Mouse (Mus musculus): ENCODE data around the gene Dnajb1.

DNA sequence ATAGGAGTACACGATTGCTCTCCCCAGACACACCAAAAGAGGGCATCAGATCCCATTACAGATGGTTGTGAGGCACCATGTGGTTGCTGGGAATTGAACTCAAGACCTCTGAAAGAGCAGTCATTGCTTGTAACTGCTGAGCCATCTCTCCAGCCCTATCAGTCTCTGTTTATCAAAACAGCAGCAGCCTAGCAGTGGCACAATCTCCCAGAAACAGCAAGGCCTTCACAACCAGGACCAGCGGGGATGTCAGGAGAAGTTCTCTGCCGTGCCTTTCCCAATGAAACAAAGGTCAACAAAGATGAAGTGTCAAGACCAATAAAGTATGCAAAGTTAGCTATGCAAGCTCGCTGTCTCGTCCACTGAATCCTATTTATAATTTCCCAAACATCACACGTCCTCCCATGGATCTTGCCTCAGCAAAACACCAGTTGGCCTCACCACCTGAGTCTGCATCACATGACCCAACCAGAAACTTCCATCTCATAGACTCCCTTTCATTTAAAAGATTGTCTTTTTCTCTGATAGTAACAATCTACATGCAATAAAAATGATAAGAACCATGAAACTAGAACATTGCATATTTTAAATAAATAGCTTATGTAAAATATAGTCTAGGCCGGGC lies 24.2 kb downstream of the Dnajb1 start:
- TF ChIP-seq GATA1 (IDR thresholded peaks at IDR 0.05; ENCODE audit: borderline replicate concordance, low read length) (no peak), FLI1 (IDR thresholded peaks at IDR 0.05; ENCODE audit: low read length) (no peak)

Data from megakaryocyte, embryonic 14.5 days (primary cell).